Mouse (Mus musculus) liver, embryonic 14.5 days (tissue): Measurements from ENCODE around the gene Wnt2. TPM values are rescaled to one million over a fixed set of nuclear protein-coding genes. Genes with fewer than 3 reads are reported as not detected.

Experiments used
- ATAC-seq: fragments of 200-750 bp; cut with Nextera tagmentation; 2 replicates; pipeline ENCODE4 v1.8.0; 2017; ENCODE audit warnings: moderate number of reproducible peaks, mild to moderate bottlenecking, moderate library complexity; ENCODE audit not compliant: insufficient read depth
- DNase-seq, 3 experiments: peaks; one replicate each; pipeline ENCODE4 v3.0.0-alpha.2; 2012 to 2013; ENCODE audit warnings: low read depth in 3 of 3, low spot score in 3 of 3
- H3K27ac ChIP-seq: fragments of 300-500 bp; sonication (generic); 2 replicates; pipeline ENCODE4 v1.5.1; 2014; ENCODE audit warnings: moderate library complexity, mild to moderate bottlenecking, control low read depth, inconsistent platforms
- H3K27me3 ChIP-seq: fragments of 300-500 bp; sonication (generic); 2 replicates; pipeline ENCODE4 v1.6.1; 2014; ENCODE audit warnings: mild to moderate bottlenecking, low read length, moderate library complexity; ENCODE audit not compliant: control insufficient read depth, insufficient read depth
- H3K36me3 ChIP-seq: fragments of 300-500 bp; sonication (generic); replicated peaks from 2 replicates; pipeline ENCODE4 v1.6.1; 2014; ENCODE audit warnings: low read depth; ENCODE audit not compliant: control insufficient read depth, insufficient read depth
- H3K4me1 ChIP-seq, 2 experiments: fragments of 200-500 bp in 1 of 2; fragments of 300-500 bp in 1 of 2; sonication (generic) in 1 of 2; replicated peaks; 2 replicates each; pipeline ENCODE4 v1.6.1; 2012 to 2014; ENCODE audit warnings: antibody characterized with exemption in 1 of 2, inconsistent platforms in 1 of 2, low read length in 1 of 2; ENCODE audit not compliant: control insufficient read depth in 2 of 2, insufficient read depth in 2 of 2
- H3K4me2 ChIP-seq: fragments of 300-500 bp; sonication (generic); 2 replicates; pipeline ENCODE4 v1.6.1; 2014; ENCODE audit warnings: low read depth, mild to moderate bottlenecking, control low read depth, moderate library complexity
- H3K4me3 ChIP-seq, 2 experiments: fragments of 200-500 bp in 1 of 2; fragments of 300-500 bp in 1 of 2; sonication (generic) in 1 of 2; 2 replicates each; pipeline ENCODE4 v1.5.1; 2012 to 2014; ENCODE audit warnings: low read depth in 2 of 2, low read length in 2 of 2, mild to moderate bottlenecking in 2 of 2, control low read depth in 1 of 2, inconsistent platforms in 1 of 2, moderate library complexity in 1 of 2; ENCODE audit not compliant: insufficient read depth in 1 of 2
- H3K9ac ChIP-seq: fragments of 300-500 bp; sonication (generic); replicated peaks from 2 replicates; pipeline ENCODE4 v1.6.1; 2014; ENCODE audit warnings: mild to moderate bottlenecking, control low read depth, moderate library complexity
- H3K9me3 ChIP-seq: fragments of 300-500 bp; sonication (generic); 2 replicates; pipeline ENCODE4 v1.6.1; 2016; ENCODE audit warnings: low read length, mixed read lengths; ENCODE audit not compliant: control insufficient read depth
- CTCF ChIP-seq: IDR thresholded peaks from 2 replicates; pipeline ENCODE4 v1.5.1; 2016; ENCODE audit warnings: antibody characterized with exemption, low read depth, control low read depth
- EP300 ChIP-seq: IDR thresholded peaks from 2 replicates; pipeline ENCODE4 v1.6.1; 2016; ENCODE audit warnings: antibody characterized with exemption, low read depth
- WGBS: fragments of 180-500 bp; shearing (Covaris S2); extraction: QIAGEN DNeasy Blood & Tissue Kit; methylation state at CpG from one replicate; pipeline ENCODE4 v1.1.7; 2014; ENCODE audit not compliant: insufficient replicate concordance; 5-methylcytosine and 5-hydroxymethylcytosine counted together
- polyA plus RNA-seq, 2 experiments: library from polyadenylated mRNA; depleted of rRNA in 1 of 2; stranded (reverse) in 1 of 2; unstranded in 1 of 2; fragments of >200 nt; fragmentation: Nextera tagmentation in 1 of 2; extraction: Ambion mirVana in 1 of 2; gene quantifications; 2 replicates each; pipeline versions ENCODE4 v1.2.1 to v1.2.3; 2012 to 2014

Wnt2 gene
- polyA plus RNA-seq, 2 experiments: 0.66 to 1.6 TPM

DNA sequence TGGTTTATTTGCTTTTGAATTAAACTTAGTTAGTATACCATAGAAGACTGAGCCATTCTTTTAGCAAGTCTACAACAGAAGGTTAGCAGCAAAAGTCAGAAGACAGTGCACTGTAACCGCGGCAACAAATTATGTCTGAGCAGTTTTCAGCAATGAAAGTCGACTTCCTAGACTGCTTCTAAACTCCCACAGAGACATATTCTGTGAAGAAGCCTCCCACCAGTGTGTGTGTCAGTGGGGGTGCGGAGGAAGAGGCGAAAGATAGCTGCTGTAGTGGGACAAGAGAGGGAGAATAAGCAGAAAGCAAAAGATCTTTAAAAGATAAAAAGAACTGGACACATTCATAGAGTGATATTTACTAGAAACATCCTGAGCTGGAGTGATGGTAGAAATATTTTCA, 21.3 kb upstream of the Wnt2 start:
- Histone ChIP-seq H3K4me2 (no peak overlapping the region), H3K36me3 (no peaks in the 10 kb centered on the region), H3K27ac (no peak overlapping the region), H3K27me3 (no peaks in the 10 kb centered on the region), H3K4me1 (no peaks in the 10 kb centered on the region), H3K9me3 (no peaks in the 10 kb centered on the region), H3K9ac (no peak overlapping the region), H3K4me3 (no peak overlapping the region)
- TF ChIP-seq EP300 (no peak), CTCF (no peak)
- WGBS: 65% methylated on average over 5 of the region's 5 CpGs
- ATAC-seq (no peak), DNase-seq (no peak)

GRCm38 (mm10) chr6:18044299-18044698, 13.9 kb upstream of the Wnt2 start:
- 72% methylated on average over 4 of the region's 4 CpGs for WGBS

DNA sequence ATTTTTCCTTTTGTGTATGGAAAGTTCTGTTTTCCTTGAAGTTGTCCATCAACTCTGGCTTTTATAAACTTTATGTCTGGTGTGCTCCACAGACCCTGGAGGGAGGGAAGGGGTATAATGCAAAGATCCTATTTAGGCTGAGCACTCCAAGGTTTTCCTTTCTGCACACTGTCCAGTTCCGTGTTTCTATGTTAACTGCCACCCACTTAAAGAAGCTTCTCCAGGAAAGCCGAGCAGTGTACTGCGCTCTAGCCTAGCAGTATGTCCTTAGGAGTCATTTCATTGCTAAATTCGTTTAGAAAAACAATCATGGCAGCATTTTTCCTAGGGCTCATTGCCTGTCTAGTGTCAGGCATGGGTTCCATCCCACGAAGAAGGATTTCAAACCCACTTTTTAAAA, 12.8 kb upstream of the Wnt2 start:
- DNase-seq (no peak), ATAC-seq (no peak)
- no peak overlapping the region for H3K4me3 ChIP-seq
- no peak overlapping the region for H3K9ac ChIP-seq
- no peaks in the 10 kb centered on the region for H3K4me1 ChIP-seq
- H3K27ac ChIP-seq: no peak overlapping the region
- 53% methylated on average over 5 of the region's 5 CpGs for WGBS
- no peaks in the 10 kb centered on the region for H3K27me3 ChIP-seq
- no peaks in the 10 kb centered on the region for H3K9me3 ChIP-seq
- no peak overlapping the region for H3K4me2 ChIP-seq
- TF ChIP-seq CTCF (no peak), EP300 (no peak)
- H3K36me3 ChIP-seq: no peaks in the 10 kb centered on the region

More at GRCm38 (mm10) chr6:18044299-18044698, 13.9 kb upstream of the Wnt2 start:
- ATAC-seq: no peak
- no peak overlapping the region for H3K4me2 ChIP-seq
- TF ChIP-seq EP300 (no peak), CTCF (no peak)
- no peaks in the 10 kb centered on the region for H3K9me3 ChIP-seq
- no peaks in the 10 kb centered on the region for H3K27me3 ChIP-seq
- H3K36me3 ChIP-seq: no peaks in the 10 kb centered on the region
- H3K4me3 ChIP-seq: no peak overlapping the region
- no peak overlapping the region for H3K9ac ChIP-seq
- no peaks in the 10 kb centered on the region for H3K4me1 ChIP-seq
- H3K27ac ChIP-seq: no peak overlapping the region
- DNase-seq: no peak

GRCm38 (mm10) chr6:18032271-18032670, 1.9 kb upstream of the Wnt2 start:
- TF ChIP-seq CTCF: no peak
- TF ChIP-seq EP300: no peak
- ATAC-seq (no peak), DNase-seq (no peak)
- H3K4me1 ChIP-seq: peaks cover 0 to 4% of the 10 kb centered on the region in 2 experiments; a peak in 1 of 4 replicates
- no peak overlapping the region for H3K4me3 ChIP-seq
- H3K9ac ChIP-seq: no peak overlapping the region
- H3K4me2 ChIP-seq: peak overlapping the region; percentile 0; the same call in 1 of the 2 replicates
- no peaks in the 10 kb centered on the region for H3K9me3 ChIP-seq
- H3K27ac ChIP-seq: no peak overlapping the region
- H3K27me3 ChIP-seq: peaks cover 39% of the 10 kb centered on the region
- no peaks in the 10 kb centered on the region for H3K36me3 ChIP-seq
- 24% methylated on average over 6 of the region's 6 CpGs for WGBS

DNA sequence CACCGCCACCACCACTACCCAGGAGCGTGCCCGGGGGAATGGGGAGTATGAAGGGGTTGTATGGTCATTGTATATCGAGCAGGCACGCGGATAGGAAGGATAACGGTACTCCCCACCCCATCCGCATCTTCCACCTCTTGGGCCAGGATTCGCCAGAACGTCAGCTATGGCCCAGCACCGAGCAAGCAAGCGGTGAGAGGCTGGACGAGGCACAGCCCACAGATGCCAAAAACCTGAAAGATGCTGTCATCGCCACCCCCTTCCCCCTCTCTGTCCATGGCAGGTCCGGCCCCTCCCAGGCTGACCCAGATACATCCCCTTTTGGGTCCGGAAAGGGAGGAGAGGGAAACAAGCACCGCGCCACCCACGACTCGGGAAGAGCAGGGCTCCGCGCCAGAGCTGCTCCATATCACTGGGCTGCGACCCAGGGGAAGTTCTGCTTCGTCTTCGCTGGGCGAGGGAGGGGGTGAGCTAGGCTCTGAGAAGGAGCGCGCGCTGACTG, 1.2 kb upstream of the Wnt2 start:
- Histone ChIP-seq H3K4me1 (peaks cover 0 to 4% of the 10 kb centered on the region in 2 experiments; a peak in 1 of 4 replicates), H3K36me3 (no peaks in the 10 kb centered on the region), H3K4me3 (peak overlapping the region in 1 of 2 experiments; percentile 10; a peak in 1 of 4 replicates), H3K9ac (no peak overlapping the region), H3K27me3 (peaks cover 39% of the 10 kb centered on the region), H3K9me3 (no peaks in the 10 kb centered on the region), H3K4me2 (peak overlapping the region; percentile 0), H3K27ac (no peak overlapping the region)
- TF ChIP-seq CTCF (no peak), EP300 (no peak)
- DNase-seq: no peak
- 1% methylated on average over 29 of the region's 29 CpGs for WGBS
- ATAC-seq: peak; percentile 26; the same call in 1 of the 2 replicates
